Comparison of ENCODE assay signal across 25 mouse cellular contexts in the genomic region with DNA sequence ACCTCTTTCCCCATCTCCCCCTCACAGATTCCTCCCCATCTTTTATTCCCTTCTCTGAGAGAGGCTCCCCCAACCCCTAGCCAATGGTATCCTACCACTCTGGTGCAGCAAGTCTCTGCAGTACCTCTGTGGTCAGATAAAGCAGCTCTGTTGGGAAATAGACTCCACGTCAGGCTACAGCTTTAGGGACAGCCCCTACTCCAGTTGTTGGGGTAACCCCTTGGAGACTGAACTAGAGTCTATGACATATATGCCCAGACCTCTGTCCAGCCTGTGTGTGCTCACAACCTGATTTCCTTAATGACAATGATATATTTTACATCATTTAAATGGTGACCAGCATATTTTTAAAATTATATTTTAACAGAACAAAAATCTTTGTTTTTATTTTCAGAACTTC.
"Had no signal": no experiment of that assay in that cellular context is flagged by ENCODE, and none has a peak within 500 bp of the region (broad histone marks: within the 10 kb centered on the region; RNA-seq: fewer than 3 reads in every experiment).

No protein-coding gene starts in this region.

- DNase-seq: gastrocnemius, adult 2 months; gastrocnemius, postnatal 10 days; gastrocnemius, postnatal 25 days; heart, adult 18-20 months; heart, postnatal 14 days; heart, postnatal 36 days; kidney, adult 18-20 months; kidney, adult 8-10 months; kidney, postnatal 14 days; kidney, postnatal 36 days; layer of hippocampus, adult 9-11 months; layer of hippocampus, postnatal 36 days; left cerebral cortex, postnatal 4 days had no signal

- H3K27ac ChIP-seq: gastrocnemius, adult 2 months; heart, embryonic 10.5 days; hindbrain, embryonic 12.5 days; hindbrain, embryonic 14.5 days; intestine, embryonic 15.5 days; limb, embryonic 13.5 days; limb, embryonic 15.5 days; liver, embryonic 12.5 days; liver, embryonic 14.5 days had no signal

- H3K9ac ChIP-seq: heart, embryonic 12.5 days; hindbrain, embryonic 12.5 days; hindbrain, embryonic 14.5 days; intestine, embryonic 15.5 days; limb, embryonic 13.5 days; limb, embryonic 15.5 days; liver, embryonic 12.5 days; liver, embryonic 14.5 days had no signal

- H3K4me1 ChIP-seq: heart, embryonic 10.5 days; heart, embryonic 12.5 days; hindbrain, embryonic 12.5 days; intestine, embryonic 15.5 days; limb, embryonic 13.5 days; limb, embryonic 15.5 days; liver, embryonic 12.5 days had no signal

- H3K4me2 ChIP-seq: heart, embryonic 12.5 days; hindbrain, embryonic 12.5 days; hindbrain, embryonic 14.5 days; intestine, embryonic 15.5 days; limb, embryonic 13.5 days; limb, embryonic 15.5 days; liver, embryonic 12.5 days had no signal

- H3K4me3 ChIP-seq: gastrocnemius, adult 2 months; heart, embryonic 10.5 days; heart, embryonic 12.5 days; hindbrain, embryonic 12.5 days; intestine, embryonic 15.5 days; limb, embryonic 13.5 days; limb, embryonic 15.5 days; liver, embryonic 12.5 days had no signal

- H3K36me3 ChIP-seq: heart, embryonic 10.5 days; heart, embryonic 12.5 days; hindbrain, embryonic 12.5 days; intestine, embryonic 15.5 days; limb, embryonic 13.5 days; limb, embryonic 15.5 days; liver, embryonic 12.5 days had no signal

- H3K27me3 ChIP-seq: heart, embryonic 12.5 days; hindbrain, embryonic 12.5 days; intestine, embryonic 15.5 days; limb, embryonic 13.5 days; limb, embryonic 15.5 days; liver, embryonic 12.5 days had no signal

- ATAC-seq: hindbrain, embryonic 16.5 days; inflammation-experienced regulatory T-cells, adult 6 months; intestine, embryonic 15.5 days; intestine, postnatal 0 days; liver, embryonic 12.5 days had no signal

- H3K9me3 ChIP-seq: heart, embryonic 10.5 days; heart, embryonic 12.5 days; hindbrain, embryonic 12.5 days; intestine, embryonic 15.5 days; limb, embryonic 13.5 days; limb, embryonic 15.5 days; liver, embryonic 12.5 days had no signal
